Mouse (Mus musculus) spleen, postnatal 4 days (tissue): ENCODE data around the gene Gbgt1.

Experiments used
- DNase-seq, 2 experiments: peaks; one replicate each; pipeline ENCODE4 v3.0.0; 2022; ENCODE audit warnings: low spot score in 2 of 2

The Gbgt1 gene

GRCm38 (mm10) chr2:28496671-28497070 is at the start of gene Gbgt1:
Gene Gbgt1 (plus strand): TSS chr2:28496891.
- peak in 1 of 2 experiments; percentile 54 for DNase-seq

DNA sequence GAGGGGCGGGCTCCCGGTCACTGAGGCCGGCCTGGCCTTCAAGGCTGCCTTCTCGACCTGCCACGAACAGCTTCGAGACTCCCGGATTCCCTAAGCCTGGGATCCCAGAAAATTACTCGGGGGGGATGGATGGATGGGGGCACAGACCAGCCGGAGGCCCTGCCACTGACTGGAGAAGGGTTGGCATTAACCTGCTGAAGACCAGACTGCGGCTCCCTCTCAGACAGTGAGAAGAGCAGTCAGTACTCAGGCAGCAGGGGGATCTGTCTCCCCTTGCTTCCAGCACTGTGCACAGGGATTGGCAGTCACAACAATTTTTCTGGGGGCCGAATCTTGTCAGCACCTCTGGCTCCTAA is 49.4 kb upstream of the Gbgt1 start:
- DNase-seq: no peak

GRCm38 (mm10) chr2:28451663-28452062 is 45.0 kb upstream of the Gbgt1 start:
- no peak for DNase-seq

- DNase-seq: no peak
Observed at GRCm38 (mm10) chr2:28453539-28453938, 43.2 kb upstream of the Gbgt1 start.

GRCm38 (mm10) chr2:28456616-28457015 is 40.1 kb upstream of the Gbgt1 start:
- DNase-seq: no peak

DNA sequence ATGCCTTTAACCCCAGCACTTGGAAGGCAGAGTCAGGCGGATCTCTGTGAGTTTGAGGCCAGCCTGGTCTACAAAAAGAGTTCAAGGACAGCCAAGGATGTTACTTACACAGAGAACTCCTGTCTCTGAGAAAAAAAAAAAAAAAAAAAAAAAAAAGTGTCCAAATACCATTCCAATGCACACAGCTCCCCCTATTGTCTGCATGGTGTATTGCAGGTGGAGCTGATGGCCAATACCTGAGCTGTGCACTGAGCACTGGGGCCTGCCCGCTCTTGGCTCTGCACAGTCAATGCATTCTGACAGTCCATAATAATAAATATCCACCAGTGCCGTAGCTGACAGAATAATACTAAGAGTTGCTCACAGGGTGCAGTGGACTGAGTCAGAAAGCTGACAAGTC is 32.8 kb upstream of the Gbgt1 start:
- peak; percentile 53 to 79 for DNase-seq

DNA sequence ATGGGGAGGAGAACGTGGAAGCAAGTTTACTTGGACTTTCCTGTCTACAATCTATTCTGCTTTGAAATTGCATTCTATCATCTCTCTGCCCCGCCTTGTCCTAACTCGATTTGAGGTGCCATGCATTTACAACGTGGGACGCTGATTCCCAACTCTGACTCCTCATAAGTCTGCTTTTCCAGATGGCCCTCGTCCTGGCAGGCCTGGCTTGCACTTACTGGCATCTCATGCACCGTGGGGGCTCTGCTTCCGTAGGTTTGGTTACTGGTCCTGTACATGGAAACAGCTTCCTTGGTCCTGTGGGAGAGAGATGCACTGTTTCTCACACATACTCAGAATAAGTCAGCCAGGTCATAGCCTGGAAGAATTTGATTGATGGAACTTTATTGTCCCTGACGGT is 31.8 kb upstream of the Gbgt1 start:
- DNase-seq: no peak

- peak in 1 of 2 experiments; percentile 63 for DNase-seq
Observed at GRCm38 (mm10) chr2:28465836-28466518, 30.7 kb upstream of the Gbgt1 start, which contains the start of gene 1700007K13Rik. Gene 1700007K13Rik (minus strand): TSS chr2:28466332.

GRCm38 (mm10) chr2:28467860-28468485 is 28.7 kb upstream of the Gbgt1 start, which contains the start of gene Mrps2:
Gene Mrps2 (plus strand): TSS chr2:28468066.
- DNase-seq: peak; percentile 80 to 92

- peak; percentile 11 to 58 for DNase-seq
Observed at GRCm38 (mm10) chr2:28468486-28469225, 28.0 kb upstream of the Gbgt1 start.

DNA sequence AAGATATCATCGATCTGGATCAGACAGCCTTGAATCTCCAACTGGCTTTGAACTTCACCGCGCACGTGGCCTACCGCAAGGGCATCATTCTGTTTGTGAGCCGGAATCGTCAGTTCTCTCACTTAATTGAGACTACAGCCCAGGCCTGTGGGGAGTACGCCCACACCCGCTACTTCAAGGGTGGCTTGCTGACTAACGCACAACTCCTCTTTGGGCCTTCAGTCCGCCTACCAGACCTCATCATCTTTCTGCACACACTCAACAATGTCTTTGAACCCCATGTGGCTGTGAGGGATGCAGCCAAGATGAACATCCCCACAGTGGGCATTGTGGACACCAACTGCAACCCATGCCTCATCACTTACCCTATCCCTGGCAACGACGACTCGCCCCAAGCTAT is 27.2 kb upstream of the Gbgt1 start:
- peak in 1 of 2 experiments; percentile 53 for DNase-seq

DNA sequence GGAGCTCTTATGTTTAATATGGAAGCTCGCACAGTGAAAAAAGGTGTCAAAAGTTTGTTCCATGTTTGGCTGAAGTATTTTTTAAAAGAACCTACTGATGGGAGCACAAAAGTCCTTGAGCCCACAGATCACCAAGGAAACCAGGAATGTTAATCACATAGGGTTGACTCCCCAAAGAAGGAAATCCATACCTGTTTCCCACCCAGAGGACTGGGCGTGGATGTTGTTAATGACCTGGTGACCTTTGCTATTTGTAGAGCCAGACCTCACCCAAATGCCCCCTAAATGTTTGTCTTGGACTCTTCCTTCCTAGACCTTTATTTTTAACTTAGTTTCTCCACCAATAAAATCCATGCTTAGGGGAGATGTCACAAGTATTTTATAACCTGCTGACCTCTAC is 26.1 kb upstream of the Gbgt1 start:
- peak in 1 of 2 experiments; percentile 9 for DNase-seq

DNA sequence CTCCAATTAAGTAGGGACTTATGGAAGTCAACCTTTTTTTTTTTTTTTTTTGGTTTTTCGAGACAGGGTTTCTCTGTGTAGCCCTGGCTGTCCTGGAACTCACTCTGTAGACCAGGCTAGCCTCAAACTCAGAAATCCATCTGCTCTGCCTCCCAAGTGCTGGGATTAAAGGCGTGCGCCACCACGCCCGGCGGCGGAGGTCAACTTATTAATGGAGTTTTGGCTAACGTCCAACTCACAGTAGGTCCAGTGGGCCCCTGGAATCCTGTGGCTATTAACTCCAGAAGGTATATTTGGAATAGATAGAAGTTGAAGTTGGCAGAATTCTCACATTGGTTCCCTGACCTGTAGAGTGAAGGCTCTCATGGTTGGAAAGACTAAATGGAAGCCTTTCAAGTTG is 24.7 kb upstream of the Gbgt1 start:
- DNase-seq: peak in 1 of 2 experiments; percentile 44

GRCm38 (mm10) chr2:28477993-28478392 is 18.7 kb upstream of the Gbgt1 start:
- DNase-seq: peak in 1 of 2 experiments; percentile 17

- DNase-seq: peak in 1 of 2 experiments; percentile 55
Observed at GRCm38 (mm10) chr2:28479208-28480204, 17.2 kb upstream of the Gbgt1 start.

GRCm38 (mm10) chr2:28483861-28484260 is 12.8 kb upstream of the Gbgt1 start:
- DNase-seq: peak in 1 of 2 experiments; percentile 33

DNA sequence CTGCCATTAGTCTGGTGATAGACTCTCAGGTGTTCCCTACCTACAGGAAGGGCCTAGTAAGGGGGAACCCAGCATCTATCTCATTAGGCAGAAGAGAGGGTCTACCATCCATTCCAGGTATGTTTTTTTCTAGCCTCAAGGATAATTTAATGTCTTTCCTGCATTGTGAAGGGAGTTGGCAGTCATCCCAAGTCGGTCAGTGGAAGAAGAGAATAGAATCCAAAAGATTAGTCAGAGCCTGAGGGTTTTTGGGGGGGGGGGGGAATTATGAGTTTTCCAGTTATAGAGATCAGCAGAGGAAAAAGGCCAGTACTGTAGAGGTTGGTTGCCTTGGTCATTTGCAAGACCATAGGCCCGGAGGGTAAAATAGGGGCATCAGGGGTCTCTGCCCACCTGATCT is 2.2 kb upstream of the Gbgt1 start:
- no peak for DNase-seq

DNA sequence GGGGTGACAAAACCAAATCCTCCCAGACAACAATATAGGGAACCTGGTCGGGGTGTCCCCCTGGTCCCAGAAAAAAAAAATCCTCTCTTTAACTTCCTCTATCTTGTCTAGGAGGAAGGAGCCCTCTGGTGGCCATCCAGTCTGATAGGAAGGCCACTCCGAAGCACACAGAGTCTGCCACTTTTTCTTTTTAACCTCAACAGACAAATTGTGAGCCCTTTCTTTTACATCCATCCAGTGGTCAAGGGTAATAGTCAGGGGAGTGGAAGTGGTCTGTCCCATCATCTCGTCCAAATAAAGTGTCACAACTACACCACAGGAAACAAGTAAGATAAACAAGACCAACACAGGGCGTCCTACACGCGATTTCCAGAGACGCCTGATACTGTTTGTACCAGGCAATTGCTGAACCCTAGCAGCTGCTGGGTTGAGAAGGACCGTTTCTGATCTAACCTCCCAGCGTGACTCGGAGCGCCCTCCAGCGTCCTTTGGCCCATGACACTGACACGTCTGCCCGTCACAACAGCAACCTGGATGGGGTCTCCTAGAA is 1.4 kb upstream of the Gbgt1 start:
- peak in 1 of 2 experiments; percentile 61 for DNase-seq

GRCm38 (mm10) chr2:28495801-28496595 is 693 bp upstream of the Gbgt1 start:
- DNase-seq: peak in 1 of 2 experiments; percentile 54

DNA sequence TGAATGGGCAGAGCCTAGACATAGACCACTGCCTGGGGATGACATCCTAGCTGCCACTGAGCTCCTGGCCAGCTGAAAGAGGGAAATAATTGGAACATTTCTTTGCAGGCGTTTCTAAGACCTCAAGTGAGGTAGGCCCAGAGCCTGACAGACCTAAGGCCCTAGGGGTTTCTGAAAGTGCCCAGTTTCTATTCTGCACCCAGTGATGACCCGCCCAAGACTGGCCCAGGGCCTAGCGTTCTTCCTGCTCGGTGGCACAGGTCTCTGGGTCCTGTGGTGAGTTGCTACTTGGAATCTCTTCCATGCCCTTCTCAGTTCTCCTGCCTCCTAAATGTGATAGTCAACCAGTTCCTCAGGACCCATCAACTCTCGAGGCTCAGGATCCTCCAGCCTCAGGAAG is 870 bp downstream of the Gbgt1 start:
- peak in 1 of 2 experiments; percentile 54 for DNase-seq
